Mouse (Mus musculus) c-Kit-positive CD71-negative TER-119-negative erythroid progenitor cells, embryonic 14.5 days (primary cell): ENCODE data around the gene Gab3.
"Not testable (repeated sequence)": the region's sequence is repeated elsewhere in the genome, so short reads cannot be mapped to it uniquely, and the experiment has no call there.

Source experiments
- DNase-seq: peaks from one replicate; pipeline ENCODE4 v3.0.0-alpha.2; 2013; ENCODE audit warnings: low read depth

Gene Gab3

DNA sequence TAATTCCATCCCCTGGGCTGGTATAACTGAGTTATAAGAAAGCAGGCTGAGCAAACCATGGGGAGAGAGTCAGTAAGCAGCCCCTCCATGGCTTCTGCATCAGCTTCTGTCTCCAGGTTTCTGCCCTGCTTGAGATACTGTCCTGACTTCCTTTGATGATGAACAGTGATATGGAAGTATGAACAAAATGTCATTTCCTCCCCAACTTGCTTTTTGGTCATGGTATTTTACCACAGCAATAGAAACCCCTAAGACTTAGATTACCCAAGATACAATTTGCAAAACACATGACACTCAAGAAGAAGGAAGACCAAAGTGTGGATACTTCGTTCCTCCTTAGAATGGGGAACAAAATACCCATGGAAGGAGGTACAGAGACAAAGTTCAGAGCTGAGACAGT, 51.2 kb downstream of the Gab3 start:
- DNase-seq, result not testable (repeated sequence)

DNA sequence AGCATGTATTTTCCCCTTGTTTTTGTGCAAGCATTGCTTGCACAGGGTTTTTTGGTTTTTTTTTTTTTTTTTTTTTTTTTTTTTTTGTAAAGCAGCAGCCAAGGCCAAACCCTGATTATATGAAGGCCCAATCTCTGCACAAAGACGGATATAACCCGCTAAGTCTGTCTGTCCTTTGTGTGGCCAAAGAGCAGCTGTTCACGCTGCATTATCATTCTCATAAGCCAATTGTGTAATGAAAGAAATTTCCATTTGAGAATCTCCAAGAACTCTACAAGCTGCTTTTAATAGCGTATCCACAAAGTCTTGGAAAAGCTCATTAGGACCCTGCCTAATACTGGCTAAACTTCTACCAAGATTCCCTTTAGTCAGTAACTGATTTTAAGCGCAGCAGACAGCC, 101.5 kb downstream of the Gab3 start:
- no peak for DNase-seq

DNA sequence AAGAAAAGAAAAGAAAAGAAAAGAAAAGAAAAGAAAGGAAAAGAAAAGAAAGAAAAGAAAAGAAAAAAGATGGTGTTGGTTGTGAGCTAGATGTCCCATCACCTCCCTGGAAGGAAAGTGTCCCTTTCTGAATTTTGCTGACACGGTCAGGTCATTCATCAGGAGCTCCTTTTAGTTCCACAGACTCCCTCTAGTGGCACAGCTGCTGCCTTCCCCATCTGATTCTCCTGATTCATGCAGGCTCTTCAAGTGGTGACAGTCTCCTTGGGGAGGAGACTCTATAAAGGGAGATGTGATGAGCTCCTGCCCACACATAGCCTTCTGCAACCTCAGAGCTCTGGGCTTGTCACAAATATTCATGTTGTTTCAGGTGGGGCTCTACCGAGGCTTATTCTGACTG, 122.4 kb downstream of the Gab3 start:
- peak; percentile 1 for DNase-seq

DNA sequence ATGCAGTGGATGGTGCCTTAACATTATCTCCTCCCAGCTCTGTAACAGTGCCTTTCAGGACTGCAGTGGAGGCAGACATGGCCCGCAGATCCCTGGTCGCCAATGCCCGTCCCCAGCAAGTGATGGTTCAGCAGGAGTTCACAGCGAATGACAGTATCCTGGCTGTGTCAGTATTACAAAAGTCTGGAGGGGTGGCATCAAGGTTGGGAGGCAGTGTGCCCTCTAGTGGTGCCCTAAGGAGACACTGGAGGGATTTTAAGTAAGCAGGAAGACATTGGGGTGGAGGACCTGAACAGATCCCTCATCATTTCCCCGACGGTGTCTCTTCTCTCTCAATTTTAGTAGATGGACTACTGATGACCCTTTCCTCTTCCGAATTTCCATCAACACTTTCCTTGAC, 126.1 kb downstream of the Gab3 start:
- DNase-seq, result peak; percentile 1
